Mouse (Mus musculus) limb, embryonic 14.5 days (tissue): ENCODE results near the gene Card11. TPM values are rescaled to one million over a fixed set of nuclear protein-coding genes. Genes with fewer than 3 reads are reported as not detected.

Source experiments
- ATAC-seq: fragments of 200-750 bp; cut with Nextera tagmentation; 2 replicates; pipeline ENCODE4 v1.8.0; 2017; ENCODE audit warnings: low read depth, moderate number of reproducible peaks, moderate TSS enrichment; ENCODE audit not compliant: low FRiP score
- DNase-seq: peaks from one replicate; pipeline ENCODE4 v3.0.0-alpha.2; 2015; ENCODE audit warnings: low spot score
- H3K27ac ChIP-seq: fragments of 300-500 bp; sonication (generic); replicated peaks from 2 replicates; pipeline ENCODE4 v1.5.1; 2014; ENCODE audit warnings: low read depth, mild to moderate bottlenecking, low read length, moderate library complexity, mixed read lengths
- H3K27me3 ChIP-seq: fragments of 300-500 bp; sonication (generic); 2 replicates; pipeline ENCODE4 v1.6.1; 2014; ENCODE audit warnings: low read length, mixed read lengths; ENCODE audit not compliant: control insufficient read depth, insufficient read depth
- H3K36me3 ChIP-seq: fragments of 300-500 bp; sonication (generic); 2 replicates; pipeline ENCODE4 v1.6.1; 2014; ENCODE audit warnings: mild to moderate bottlenecking, low read length, moderate library complexity, mixed read lengths; ENCODE audit not compliant: control insufficient read depth, insufficient read depth
- H3K4me1 ChIP-seq: fragments of 300-500 bp; sonication (generic); 2 replicates; pipeline ENCODE4 v1.6.1; 2014; ENCODE audit warnings: antibody characterized with exemption, low read length, mixed read lengths; ENCODE audit not compliant: control insufficient read depth, insufficient read depth
- H3K4me2 ChIP-seq: fragments of 300-500 bp; sonication (generic); replicated peaks from 2 replicates; pipeline ENCODE4 v1.6.1; 2014; ENCODE audit warnings: low read depth, mild to moderate bottlenecking, low read length, moderate library complexity; ENCODE audit not compliant: severe bottlenecking
- H3K4me3 ChIP-seq: fragments of 300-500 bp; sonication (generic); replicated peaks from 2 replicates; pipeline ENCODE4 v1.5.1; 2014; ENCODE audit warnings: low read length
- H3K9ac ChIP-seq: fragments of 300-500 bp; sonication (generic); 2 replicates; pipeline ENCODE4 v1.6.1; 2014; ENCODE audit warnings: mild to moderate bottlenecking, low read depth, low read length, moderate library complexity; ENCODE audit not compliant: severe bottlenecking
- H3K9me3 ChIP-seq: fragments of 300-500 bp; sonication (generic); 2 replicates; pipeline ENCODE4 v1.6.1; 2016; ENCODE audit warnings: low read length; ENCODE audit not compliant: control insufficient read depth
- POLR2A ChIP-seq: fragments of 200-500 bp; IDR thresholded peaks from 2 replicates; pipeline ENCODE4 v1.8.0; 2012; ENCODE audit warnings: inconsistent platforms, mild to moderate bottlenecking, moderate library complexity, borderline replicate concordance; ENCODE audit not compliant: insufficient read depth, insufficient read length; ENCODE audit errors: extremely low read depth
- WGBS: fragments of 180-500 bp; shearing (Covaris S2); extraction: QIAGEN DNeasy Blood & Tissue Kit; methylation state at CpG from one replicate; pipeline ENCODE4 v1.1.7; 2014; 5-methylcytosine and 5-hydroxymethylcytosine counted together
- polyA plus RNA-seq, 2 experiments: library from polyadenylated mRNA; depleted of rRNA in 1 of 2; stranded (reverse) in 1 of 2; unstranded in 1 of 2; fragments of >200 nt; fragmentation: Nextera tagmentation in 1 of 2; extraction: Ambion mirVana in 1 of 2; gene quantifications; 2 replicates each; pipeline versions ENCODE4 v1.2.1 to v1.2.3; 2012 to 2014

Card11 gene
- polyA plus RNA-seq, 2 experiments, result 0.53 to 0.66 TPM

GRCm38 (mm10) chr5:140873039-140873551 is 127.3 kb downstream of the Card11 start:
- Histone ChIP-seq H3K4me3 (no peak overlapping the region), H3K27ac (no peak overlapping the region), H3K4me2 (peak overlapping the region; percentile 18; the same call in 1 of the 2 replicates), H3K9ac (no peak overlapping the region), H3K27me3 (no peaks in the 10 kb centered on the region; the same call in 1 of the 2 replicates), H3K36me3 (no peaks in the 10 kb centered on the region), H3K9me3 (no peaks in the 10 kb centered on the region), H3K4me1 (peaks cover 23% of the 10 kb centered on the region)
- no peak for TF ChIP-seq POLR2A
- DNase-seq, result no peak
- 8% methylated on average over 18 of the region's 18 CpGs for WGBS
- peak; percentile 45 for ATAC-seq

GRCm38 (mm10) chr5:140872532-140873038 is 127.8 kb downstream of the Card11 start:
- no peak for DNase-seq
- H3K27me3 ChIP-seq, result no peaks in the 10 kb centered on the region; the same call in 1 of the 2 replicates
- H3K4me2 ChIP-seq, result peak overlapping the region; percentile 18; the same call in 1 of the 2 replicates
- H3K36me3 ChIP-seq, result no peaks in the 10 kb centered on the region
- 6% methylated on average over 11 of the region's 11 CpGs for WGBS
- H3K9me3 ChIP-seq, result no peaks in the 10 kb centered on the region
- H3K4me1 ChIP-seq, result peaks cover 23% of the 10 kb centered on the region
- ATAC-seq, result peak; percentile 64
- no peak overlapping the region for H3K4me3 ChIP-seq
- H3K27ac ChIP-seq, result no peak overlapping the region
- TF ChIP-seq POLR2A, result no peak
- no peak overlapping the region for H3K9ac ChIP-seq

- no peak for TF ChIP-seq POLR2A
- ATAC-seq, result no peak
- Histone ChIP-seq H3K4me2 (no peak overlapping the region), H3K27ac (no peak overlapping the region), H3K9me3 (no peaks in the 10 kb centered on the region), H3K36me3 (no peaks in the 10 kb centered on the region), H3K9ac (no peak overlapping the region), H3K4me3 (no peak overlapping the region), H3K27me3 (no peaks in the 10 kb centered on the region; the same call in 1 of the 2 replicates), H3K4me1 (peaks cover 23% of the 10 kb centered on the region)
- DNase-seq, result no peak
- WGBS, result 66% methylated on average over 6 of the region's 6 CpGs
Measured at GRCm38 (mm10) chr5:140871241-140871640, 129.1 kb downstream of the Card11 start.

DNA sequence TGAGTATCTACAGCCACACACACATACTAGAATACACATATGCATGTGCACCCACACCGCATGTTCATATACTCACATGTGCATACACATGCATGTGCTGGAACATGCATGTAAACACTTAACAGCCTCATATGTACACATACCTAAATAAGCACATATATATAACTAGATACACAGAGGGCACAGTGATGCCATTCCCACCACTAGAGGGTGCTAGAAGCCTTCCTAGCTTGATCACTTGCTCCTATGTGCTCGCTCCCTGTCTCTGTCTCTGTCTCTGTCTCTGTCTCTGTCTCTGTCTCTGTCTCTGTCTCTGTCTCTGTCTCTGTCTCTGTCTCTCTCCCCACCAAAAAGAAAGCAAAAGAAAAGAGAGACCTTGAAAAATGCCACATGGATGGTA is 131.3 kb downstream of the Card11 start:
- ATAC-seq, result no peak
- Histone ChIP-seq H3K4me3 (no peak overlapping the region), H3K36me3 (no peaks in the 10 kb centered on the region), H3K4me2 (no peak overlapping the region), H3K27me3 (no peaks in the 10 kb centered on the region; the same call in 1 of the 2 replicates), H3K4me1 (peaks cover 23% of the 10 kb centered on the region), H3K9me3 (no peaks in the 10 kb centered on the region), H3K9ac (no peak overlapping the region), H3K27ac (no peak overlapping the region)
- WGBS, result 63% methylated on average over 2 of the region's 2 CpGs
- TF ChIP-seq POLR2A, result no peak
- peak; percentile 89 for DNase-seq

DNA sequence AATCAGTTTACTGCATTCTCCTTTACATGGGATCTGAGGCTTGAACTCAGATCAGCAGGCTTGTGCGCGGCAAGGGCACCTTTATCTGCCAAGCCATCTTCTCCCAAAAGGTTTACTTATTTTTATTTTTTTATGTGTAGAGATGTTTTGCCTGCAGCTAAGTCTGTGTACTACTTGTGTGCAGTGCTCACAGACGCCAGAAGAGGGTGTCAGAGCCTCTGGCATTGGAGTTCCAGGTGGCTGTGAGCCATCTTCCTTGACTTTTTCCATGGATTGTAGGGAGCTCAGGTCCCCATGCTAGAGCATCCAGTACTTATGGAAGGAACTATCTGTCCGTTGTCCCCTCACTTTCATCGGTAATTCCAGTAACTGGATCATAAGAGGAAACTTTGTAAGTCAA is 140.7 kb downstream of the Card11 start:
- Histone ChIP-seq H3K4me3 (no peak overlapping the region), H3K9me3 (no peaks in the 10 kb centered on the region), H3K27ac (no peak overlapping the region), H3K4me1 (peaks cover 5% of the 10 kb centered on the region), H3K36me3 (no peaks in the 10 kb centered on the region), H3K9ac (no peak overlapping the region), H3K4me2 (no peak overlapping the region), H3K27me3 (no peaks in the 10 kb centered on the region)
- no peak for ATAC-seq
- WGBS, result 79% methylated on average over 5 of the region's 5 CpGs
- DNase-seq, result no peak
- no peak for TF ChIP-seq POLR2A
